Mouse (Mus musculus): ENCODE results near the gene Gh.

The Gh gene

GRCm38 (mm10) chr11:106269060-106269431, 32.6 kb downstream of the Gh start:
- DNase-seq (ENCODE audit: low read depth) = peak; percentile 68

GRCm38 (mm10) chr11:106268326-106269059, 33.2 kb downstream of the Gh start:
- no peak for DNase-seq (ENCODE audit: low read depth)

- no peak for DNase-seq (ENCODE audit: low read depth)
Observed at GRCm38 (mm10) chr11:106267871-106268270, 33.8 kb downstream of the Gh start.

- no peak for DNase-seq (ENCODE audit: low read depth)
Observed at GRCm38 (mm10) chr11:106267311-106267852, 34.3 kb downstream of the Gh start.

GRCm38 (mm10) chr11:106266431-106266830, 35.2 kb downstream of the Gh start:
- no peak for DNase-seq (ENCODE audit: low read depth)

- DNase-seq (ENCODE audit: low read depth) = no peak
Observed at GRCm38 (mm10) chr11:106265570-106265969, 36.1 kb downstream of the Gh start.

GRCm38 (mm10) chr11:106264988-106265387, 36.7 kb downstream of the Gh start:
- no peak for DNase-seq (ENCODE audit: low read depth)

- no peak for DNase-seq (ENCODE audit: low read depth)
Observed at GRCm38 (mm10) chr11:106263963-106264362, 37.7 kb downstream of the Gh start.

GRCm38 (mm10) chr11:106260826-106261450, 40.7 kb downstream of the Gh start:
- DNase-seq (ENCODE audit: low read depth) = no peak

- no peak for DNase-seq (ENCODE audit: low read depth)
Observed at GRCm38 (mm10) chr11:106256775-106257174, 44.9 kb downstream of the Gh start.

- DNase-seq (ENCODE audit: low read depth) = peak; percentile 98
Observed at GRCm38 (mm10) chr11:106255685-106256451, 45.8 kb downstream of the Gh start, which contains the start of the genes Ftsj3 and Psmc5. Gene Ftsj3 (minus strand): TSS chr11:106256079. Gene Psmc5 (plus strand): TSS chr11:106256154.

GRCm38 (mm10) chr11:106255174-106255573, 46.5 kb downstream of the Gh start:
- DNase-seq (ENCODE audit: low read depth) = no peak

GRCm38 (mm10) chr11:106254767-106255166, 46.9 kb downstream of the Gh start:
- DNase-seq (ENCODE audit: low read depth) = peak; percentile 27

Measured in naive thymus-derived CD4-positive, alpha-beta T cell, adult 2 months (primary cell).